Mouse (Mus musculus) WW6 (cell line): ENCODE results near the gene Copb2.

Experiments
- DNase-seq: peaks from one replicate; pipeline ENCODE4 v3.0.0-alpha.2; 2013; ENCODE audit warnings: low read depth, low spot score

The Copb2 gene

DNA sequence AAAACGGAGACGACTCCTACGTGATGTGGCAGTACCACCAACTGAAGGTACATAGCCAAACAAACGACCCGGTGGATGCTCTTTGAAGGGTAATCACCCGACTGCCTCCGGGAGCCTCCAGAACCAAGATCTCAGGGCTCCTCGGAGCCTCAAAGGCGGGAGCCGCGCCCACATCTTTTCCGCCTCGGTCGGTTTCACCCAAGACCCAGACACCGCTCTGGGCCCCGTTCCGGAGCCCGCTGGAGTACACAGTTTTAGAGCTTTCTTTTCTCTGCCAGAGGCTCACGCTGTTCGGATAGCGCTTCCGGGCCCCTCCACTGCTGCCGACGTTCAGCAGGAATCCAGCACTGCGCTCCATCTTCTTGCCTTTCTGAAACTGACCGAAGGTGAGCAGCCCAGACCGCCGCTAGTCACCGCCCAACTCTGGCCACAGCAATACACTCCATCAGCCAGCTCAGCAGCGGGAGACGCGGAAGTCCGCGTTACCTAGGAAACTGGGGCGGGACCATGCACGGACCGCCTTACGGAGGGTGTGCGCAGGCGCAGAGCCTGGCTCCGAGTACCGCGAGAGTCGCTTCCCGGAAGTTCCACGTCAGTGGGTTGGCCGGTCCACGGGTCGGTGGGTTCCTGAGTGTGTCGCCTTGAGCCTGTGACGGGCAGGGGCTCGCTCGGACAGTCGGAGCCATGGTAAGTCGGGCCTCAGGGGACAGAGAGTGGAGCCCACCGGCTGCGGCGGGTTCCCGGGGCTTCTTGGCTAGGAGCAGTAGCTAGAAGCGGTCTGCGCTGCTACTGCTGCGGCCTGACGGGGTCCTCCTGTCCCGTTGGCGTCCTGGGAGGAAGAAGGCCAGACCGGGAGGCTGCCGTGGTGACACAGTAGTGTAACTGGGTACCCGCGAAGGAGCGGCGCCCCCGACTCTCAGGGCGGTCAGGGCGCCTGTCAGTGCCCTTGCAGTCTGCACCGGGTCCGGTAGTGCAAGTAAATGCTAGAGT, at the start of gene Copb2:
Gene Copb2 (plus strand): TSS at position 585 of the 990 bp plus-strand sequence.
- DNase-seq = peak; percentile 92

DNA sequence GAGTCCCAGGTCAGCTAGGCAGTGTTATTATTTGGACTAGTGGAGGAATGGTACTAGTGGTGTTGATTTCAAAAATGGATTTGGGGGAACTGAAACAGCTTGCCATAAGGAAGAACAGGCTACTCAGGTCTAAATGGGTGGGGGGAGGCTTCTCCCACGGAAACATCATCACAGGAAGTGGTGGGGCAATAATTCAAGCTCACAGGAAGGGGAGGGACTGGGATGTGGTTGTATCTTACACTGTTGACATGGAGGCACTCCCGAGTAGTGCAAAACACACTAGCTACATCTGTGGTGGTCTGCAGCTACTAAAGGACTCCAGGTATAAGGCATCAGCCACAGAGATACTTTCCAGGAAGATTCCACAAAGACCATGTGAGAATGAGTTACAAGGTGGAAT, 39.6 kb upstream of the Copb2 start:
- no peak for DNase-seq

DNA sequence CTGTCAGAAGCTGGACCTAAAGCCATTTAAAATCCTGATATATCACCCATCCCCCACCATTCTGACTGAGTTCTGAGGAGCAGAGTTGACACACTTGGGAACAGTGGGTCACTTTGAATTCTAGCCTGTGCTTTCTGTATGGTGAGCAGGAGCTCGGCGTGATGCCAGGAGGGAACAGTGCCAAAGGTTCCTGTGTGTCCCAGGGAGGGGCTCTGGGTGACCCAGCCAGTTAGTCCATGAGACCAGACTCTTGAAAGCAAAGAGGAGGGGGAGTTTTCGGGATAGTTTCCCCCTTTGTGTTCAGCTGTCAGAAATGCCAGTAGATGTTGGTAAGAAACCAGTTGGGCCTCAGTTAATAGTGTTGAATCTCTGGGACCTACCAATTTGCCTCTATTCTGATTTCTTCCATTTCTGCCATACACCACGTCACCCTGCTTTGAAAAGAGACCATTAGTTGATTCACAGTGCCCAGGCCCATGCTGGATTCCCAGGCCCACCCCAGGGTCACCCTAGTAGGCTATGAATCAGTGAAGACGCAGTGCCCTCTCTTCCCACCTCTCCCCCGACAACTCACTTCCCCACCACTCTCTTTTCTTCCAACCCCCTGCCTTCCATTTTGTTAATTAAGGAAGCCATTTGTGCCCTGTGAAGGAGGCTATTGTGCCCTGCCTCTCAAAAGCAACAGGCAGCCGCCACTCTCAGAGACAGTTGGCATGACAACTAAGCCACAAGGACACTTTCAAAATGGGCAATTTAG, 38.6 kb upstream of the Copb2 start:
- no peak for DNase-seq

DNA sequence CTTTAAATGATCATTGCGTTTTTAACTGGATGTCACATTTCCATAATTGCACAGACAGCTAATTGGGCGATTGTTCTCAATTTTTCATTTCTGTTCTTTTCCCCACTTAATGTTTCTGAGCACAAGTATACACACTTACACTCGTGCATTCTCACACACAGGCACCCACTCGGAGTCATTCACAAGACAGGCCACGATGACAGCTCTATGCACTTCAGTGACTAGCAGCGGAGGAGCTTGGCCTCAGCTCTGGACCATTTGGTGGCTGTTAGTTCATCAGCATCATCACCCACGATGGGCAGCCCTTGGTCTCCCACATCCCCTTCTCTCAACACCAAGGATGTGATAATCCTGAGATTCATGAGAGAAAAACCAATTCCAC, 38.0 kb upstream of the Copb2 start:
- no peak for DNase-seq

DNA sequence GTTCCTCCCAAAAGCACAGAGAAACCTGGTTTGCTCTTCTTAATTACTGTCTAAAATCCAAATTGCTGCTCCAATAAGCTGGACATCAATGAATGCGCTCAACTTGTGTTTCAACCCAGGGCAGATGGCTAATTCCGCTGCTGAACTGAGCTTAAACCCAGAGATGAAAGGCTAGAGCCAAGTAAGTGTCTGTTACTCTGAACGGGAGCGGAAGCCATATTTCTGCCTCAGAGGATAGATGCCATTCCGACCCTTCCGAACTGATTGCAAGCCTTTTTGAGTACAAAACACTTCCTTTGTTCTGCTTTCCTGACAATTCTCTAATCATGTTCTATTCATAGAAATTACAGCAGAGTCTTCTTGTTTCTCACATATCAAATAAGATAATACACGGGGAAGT, 36.3 kb upstream of the Copb2 start:
- DNase-seq = no peak

DNA sequence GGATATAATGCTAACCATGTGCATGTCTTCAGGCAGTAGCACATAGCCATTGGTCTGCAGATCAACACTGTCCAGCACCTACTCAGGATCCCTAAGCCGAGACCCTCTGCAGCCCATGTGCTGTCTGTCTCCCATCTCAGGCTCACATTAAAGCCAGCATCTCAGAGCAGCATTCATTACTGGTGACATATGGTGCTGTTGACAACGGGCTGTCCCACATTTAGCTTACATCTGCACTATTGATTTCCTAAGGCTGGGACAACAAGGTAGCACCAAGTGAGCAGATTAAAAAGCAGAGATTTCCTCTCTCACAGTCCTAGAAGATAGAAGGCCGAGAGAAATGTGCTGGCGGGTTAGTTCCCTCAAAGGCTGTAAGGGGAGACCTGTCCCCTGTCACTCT, 33.7 kb upstream of the Copb2 start:
- DNase-seq = no peak

DNA sequence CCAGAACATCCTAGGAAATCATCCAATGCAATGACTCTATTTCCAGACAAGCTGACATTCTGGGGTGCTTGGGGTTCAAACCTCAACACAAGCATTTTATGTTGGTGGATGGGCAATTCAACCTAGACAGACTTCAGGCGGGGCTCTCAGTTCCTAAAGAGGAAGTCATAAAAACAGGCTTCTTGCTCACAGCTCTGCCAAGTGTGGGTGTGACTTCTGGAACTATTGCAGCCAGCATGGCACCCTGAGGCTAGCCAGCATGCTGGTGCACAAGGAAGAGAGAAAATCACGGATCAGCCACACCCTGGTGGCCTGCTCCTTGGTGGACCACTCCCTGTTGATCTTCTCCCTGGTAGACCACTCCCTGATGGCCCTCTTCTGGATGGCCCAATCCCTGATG, 32.5 kb upstream of the Copb2 start:
- DNase-seq = no peak

DNA sequence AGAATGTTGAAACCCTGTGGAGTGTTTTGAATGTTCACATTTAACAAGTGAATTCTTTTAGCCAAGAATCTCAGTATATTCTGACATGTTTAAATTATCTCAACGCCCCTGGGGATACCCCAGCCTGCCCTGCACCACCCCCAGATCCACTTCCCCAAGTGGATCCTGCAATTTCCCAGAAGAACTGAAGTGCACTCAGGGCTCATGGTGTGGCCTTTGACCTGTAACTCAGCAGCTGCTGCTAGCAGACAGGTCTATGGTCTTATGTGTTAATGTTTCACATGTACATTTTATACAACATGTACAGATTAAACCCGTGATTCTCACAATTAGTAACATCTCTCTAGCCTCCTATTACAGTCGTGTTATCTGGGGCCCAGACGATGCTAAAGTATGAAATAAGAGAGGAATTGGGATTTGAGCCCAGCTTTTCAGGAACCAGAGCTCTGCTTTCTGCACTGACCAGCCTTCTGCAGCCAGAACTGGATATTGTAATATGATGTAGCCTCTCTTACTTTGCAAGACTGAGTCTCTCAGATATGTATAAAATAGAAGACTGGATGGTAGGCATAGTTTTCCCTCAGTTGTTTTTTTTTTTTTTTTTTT, 28.7 kb upstream of the Copb2 start:
- DNase-seq = no peak

DNA sequence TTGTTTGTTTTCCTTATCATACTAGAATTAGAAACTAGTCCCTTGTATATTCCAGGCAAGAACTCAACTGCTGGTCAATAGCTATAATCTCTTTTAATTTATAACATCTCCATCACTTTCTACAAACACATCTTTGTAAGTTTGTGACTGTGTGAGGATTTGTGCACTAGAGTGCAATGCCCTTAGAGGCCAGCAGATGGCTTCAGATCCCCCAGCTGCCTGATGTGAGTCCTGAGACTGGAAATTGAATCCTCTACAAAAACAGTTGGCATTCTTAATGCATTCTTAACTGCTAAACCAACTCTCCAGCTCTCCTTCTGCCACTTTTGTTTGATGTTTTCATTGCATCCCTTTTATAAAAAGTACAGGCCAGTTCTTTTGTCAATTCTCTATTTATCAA, 27.8 kb upstream of the Copb2 start:
- DNase-seq = no peak

DNA sequence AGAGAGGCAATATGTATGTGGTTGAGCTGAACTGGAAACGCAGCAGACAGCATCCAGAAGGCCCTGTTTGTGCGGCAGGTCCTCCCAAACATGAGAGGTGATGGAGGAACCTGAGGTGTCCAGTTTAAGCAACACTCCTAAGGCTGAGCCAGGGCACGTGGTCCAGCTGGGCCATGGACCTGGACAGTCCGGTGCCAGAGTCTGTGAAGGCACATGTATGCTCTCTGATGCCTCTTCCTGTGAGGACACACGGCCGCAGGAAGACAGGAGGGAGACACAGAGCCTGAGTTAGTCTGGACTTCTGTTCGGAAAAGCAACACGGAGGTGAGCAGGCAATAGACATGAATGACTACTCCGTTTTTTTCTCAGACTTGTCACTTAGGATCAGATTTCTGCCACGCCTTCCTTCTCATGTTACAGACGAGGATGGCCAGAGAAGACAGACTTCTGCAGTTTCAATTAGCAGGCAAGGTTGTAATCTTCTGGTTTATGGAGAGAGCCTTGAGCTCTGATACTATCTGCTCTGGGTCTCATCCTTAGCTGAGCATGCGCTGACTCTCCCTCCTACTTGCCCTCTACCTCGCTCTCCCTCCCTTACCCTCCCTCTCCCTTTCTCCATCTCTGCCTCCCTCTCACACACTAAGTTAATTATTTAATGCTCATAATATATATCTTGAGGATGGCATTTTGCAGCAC, 25.4 kb upstream of the Copb2 start:
- DNase-seq = no peak

DNA sequence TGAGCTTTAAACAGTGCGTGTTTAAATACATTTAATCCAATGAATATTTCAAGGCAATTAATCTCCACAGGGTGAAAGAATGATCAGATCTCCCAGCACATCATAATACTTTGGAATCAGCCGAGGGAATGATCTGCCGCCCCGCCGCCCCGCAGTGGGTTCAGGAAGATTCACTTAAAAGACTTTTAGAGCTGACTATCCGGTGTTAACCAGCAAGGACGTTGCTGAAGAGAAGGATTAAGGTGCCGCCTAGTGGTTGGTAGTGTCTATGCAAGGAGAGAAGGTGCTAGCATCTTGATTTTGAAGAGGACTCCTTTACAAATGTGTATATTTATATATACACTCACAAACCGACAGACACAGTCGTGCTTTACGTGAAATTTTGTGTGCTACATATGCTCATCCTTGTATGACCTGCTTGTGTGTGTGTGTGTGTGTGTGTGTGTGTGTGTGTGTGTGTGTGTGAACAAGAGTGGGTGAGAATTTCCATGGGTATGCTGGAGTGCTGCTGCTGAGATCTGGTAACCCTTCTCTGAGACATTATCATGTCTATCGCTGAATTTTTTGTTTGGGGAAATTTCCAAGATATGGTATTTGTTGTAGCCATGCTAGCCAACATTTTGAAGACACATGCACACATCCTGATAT, 24.7 kb upstream of the Copb2 start:
- peak; percentile 24 for DNase-seq

DNA sequence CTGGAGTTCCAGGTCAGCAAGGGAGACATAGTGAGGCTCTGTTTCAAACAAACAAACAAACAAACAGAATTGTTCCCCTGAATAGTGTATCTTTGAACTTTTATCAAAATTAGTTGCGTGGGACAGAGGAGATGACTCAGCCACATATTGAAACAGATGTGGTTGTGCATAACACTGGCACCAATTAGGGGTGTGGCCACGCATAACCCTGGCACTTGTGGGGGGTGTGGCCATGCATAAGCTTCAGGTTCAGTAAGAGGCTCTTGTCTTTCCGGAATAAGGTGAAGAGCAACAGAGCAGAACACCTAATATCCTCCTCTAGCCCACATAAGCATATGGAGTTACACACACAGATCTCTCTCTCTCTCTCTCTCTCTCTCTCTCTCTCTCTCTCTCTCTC, 19.5 kb upstream of the Copb2 start:
- DNase-seq = no peak

DNA sequence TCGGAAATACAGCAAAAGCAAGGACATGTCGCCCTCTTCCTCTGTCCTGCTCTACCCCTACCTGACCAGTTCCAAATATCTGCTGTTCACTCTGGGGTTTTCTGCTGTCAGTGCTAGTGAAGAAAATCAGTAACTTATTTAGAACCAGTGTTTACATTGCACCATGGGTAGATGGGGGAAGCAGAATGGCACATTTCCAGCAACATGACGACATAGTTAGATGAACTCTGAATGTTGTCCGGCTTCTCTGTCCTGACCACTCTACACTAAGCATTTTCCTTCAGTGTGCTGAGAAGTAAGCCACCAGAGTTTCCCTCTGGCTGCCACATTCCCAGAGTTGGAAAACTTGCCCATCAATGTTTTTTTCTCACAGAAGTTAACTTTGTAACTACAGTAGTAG, 20.3 kb downstream of the Copb2 start:
- DNase-seq = no peak

DNA sequence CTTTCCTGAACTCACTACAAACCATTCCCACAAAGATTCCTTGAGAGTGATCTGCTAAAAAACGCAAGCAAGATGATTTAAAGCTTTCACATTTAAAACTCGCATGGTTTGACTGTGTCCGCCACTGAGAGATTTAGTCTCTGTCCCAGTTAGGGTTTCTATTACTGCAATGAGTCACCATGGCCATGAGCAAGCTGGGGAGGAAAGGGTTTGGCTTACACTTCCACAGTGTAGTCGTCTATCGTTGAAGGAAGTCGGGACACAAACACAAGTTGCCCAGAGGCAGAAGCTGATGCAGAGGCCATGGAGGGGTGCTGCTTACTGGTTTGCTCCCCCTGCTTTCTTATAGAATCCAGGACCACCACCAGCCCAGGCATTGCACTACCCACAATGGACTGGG, 36.6 kb downstream of the Copb2 start:
- DNase-seq = no peak

DNA sequence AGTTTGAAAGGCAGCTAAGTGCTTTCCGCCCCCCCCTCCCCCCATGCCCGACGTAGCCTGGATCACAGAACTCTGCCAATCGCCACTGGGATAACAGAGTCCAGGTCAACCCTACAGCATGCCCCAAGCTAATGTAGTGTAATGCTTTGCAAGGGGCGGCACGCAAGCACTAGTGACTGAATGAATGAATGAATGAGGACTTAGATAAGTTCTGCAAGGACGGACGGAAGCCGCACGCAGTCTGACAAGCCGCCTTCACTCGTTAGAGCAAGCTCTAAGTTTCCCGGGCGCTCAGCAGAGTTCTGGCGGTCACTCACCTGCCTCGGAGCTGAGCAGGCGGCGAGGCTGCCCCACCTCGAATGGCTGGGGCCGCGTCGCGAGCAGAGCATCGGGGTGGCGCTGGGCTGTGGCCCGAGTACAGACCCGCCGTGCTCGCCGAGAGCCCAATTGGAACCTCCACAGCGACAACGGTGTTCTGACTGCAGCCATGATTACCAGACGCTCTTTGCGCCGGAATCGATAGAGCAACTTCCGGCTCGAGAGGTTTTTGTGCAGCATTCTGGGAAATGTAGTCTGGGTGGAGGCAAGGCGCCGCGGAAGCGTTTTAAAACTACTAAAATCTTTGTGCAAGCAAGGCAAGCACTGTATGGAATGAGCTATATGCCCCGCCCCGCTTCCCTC, 37.8 kb downstream of the Copb2 start, which contains the start of gene Mrps22:
Gene Mrps22 (minus strand): TSS at position 505 of the 681 bp plus-strand sequence.
- peak; percentile 65 for DNase-seq

DNA sequence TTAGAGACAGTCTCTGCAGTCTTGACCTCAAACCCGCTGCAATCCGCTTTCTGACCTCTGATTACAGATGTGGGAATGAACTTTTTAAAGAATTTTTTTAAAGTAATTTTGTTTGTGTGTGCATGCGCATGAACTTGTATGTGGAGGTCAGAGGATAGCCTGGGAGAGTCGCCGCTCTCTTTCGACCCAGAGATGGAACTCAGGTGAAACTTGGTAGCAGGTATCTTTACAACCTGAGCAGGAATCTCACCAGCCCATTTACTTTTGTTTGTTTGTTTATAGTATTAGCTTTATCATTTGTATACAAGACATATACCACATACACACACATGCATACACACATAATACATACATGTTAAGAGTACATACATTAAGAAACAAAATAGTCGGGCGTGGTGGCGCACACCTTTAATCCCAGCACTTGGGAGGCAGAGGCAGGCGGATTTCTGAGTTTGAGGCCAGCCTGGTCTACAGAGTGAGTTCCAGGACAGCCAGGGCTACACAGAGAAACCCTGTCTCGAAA, 38.4 kb downstream of the Copb2 start:
- DNase-seq = no peak

DNA sequence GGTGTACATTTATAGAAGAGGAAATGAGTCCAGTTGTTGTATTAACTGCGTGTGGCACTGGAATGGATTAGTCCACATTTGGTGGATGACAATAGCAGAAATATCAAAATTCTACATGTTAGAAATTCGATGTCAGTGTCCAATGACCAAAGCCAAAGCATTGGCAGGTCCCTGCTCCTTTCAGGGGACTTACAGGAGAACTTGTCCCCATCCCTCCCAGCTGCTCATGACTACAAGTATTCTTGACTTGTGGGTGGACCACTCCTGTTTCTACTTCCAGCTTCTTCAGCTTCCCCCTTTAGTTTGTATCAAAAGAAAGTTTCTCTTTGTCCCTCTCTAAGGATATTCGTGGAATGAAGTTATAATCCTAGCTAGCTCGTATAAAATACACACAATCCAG, 41.4 kb downstream of the Copb2 start:
- DNase-seq = no peak

DNA sequence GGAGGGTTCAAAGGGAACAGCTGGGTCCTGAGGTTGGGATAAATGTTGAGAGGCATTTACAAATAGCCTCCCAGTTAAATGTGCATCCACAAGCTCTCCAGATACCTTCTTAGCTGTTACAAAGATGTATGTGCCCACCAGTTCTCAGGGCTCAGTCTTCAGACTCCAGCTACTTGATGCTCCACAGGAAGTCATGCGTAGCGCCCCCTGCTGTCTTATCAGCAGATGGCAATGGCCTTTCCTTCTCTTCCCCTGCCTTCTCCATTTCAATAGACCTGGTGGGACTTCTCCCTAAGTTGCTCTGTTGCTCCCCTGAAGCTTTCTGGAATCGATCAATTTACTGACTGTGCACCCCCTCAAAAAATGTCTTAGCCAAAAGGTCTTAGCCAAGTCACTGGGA, 65.0 kb downstream of the Copb2 start:
- DNase-seq = no peak

DNA sequence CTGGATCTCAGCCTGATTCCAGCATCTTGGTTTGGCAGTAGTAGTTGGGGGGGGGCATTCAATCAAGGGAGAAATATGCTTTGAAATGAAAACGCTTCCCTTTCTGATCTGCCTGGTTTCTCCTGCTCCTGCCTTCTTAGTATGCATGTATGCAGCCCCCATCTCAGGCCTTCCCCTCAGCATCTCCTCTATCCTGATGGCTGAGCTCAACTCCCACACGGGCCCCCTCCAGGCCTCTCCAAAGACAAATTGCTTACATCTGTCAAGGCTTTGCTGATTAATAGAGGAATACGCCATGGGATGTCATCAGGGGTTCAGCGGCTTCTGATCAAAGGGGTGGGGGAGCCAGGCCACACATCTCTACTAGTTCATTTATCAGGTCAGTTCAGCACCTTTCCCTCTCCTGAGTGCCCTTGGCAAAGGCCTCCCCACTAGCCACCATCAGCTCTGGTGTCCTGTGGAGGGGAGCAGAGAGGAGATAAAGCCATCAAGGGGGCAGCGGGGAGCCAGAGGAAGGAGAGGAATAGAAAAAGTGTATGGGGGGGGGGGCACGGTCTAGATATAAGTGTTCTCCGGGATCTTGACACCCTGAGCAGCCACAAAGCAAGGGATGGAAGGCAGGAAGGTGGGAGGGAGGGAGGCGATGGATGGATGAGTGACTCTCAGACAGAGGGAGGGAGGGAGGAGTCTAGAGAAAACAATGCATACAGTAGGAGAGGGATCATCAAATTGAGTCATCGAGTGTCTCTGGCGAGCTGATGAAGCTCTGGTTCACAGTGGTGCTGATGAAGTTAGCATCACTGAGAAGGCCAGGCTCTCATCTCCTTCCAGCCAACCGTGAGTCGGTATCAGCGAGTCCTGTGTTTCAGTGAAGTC, 70.0 kb downstream of the Copb2 start:
- DNase-seq = no peak
